Mouse (Mus musculus) embryo, embryonic 10.5 days (tissue): ENCODE measurements at regions not wholly inside any gene's neighbourhood (a gene's known extent, or its start where the extent isn't known, plus 50 kb on each side); places are given as distances from the start of the nearest gene placed in this dataset.
A peak's percentile ranks its signal among the peaks of the same experiment; 100 is the strongest.

ENCODE experiments used
- DNase-seq: peaks from one replicate; pipeline ENCODE4 v3.0.0-alpha.2; 2015; ENCODE audit warnings: low spot score

DNA sequence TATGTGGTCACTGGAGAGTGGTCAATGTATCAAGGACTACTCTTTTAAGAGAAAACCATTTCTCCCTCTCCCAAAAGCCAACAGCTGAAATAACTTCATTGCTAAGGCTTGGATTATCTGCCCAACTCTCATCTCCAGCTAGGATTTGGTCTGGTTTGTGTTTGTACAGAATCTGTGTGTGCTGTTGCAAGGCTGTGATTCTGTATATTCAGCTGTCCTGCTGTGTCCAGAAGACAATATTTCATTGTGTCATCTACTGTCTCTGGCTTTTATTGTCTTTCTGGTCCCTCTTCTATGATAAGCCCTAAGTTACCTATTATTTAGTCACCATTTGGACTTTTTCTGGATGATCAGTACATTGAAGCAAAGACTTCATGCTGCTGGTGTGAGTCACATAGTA, 110.9 kb downstream of the Cenpc1 start:
- DNase-seq, result no peak

DNA sequence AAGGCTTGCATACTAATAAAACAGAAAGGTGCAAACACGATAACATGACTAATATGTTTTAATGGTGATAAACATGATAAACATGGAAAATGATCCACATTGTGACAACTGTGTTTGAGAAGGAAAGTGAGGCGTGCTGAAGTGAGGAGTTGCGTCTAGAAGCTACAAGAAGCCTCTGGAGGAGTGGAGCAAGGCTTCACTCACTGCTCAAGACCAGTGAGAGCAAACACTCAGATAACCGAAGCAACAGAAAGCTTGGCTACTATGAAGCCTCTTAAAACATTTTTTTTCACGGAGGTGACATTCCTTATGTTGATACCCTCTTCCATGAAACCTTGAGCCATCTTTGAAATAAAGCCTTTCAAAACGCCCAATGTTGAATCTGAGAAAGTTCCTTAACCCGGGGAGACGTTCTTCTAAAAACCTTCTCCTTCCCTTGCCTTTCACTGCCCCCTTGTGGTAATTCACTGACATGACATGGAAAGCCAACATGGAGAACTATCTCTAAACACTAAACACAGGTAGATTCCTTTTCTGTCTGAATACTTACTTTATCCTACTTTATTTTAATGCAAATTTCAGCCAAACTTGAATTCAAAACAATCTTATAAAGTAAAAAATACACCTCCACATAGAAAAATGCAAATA, 128.6 kb downstream of the Cenpc1 start:
- DNase-seq, result peak; percentile 85

DNA sequence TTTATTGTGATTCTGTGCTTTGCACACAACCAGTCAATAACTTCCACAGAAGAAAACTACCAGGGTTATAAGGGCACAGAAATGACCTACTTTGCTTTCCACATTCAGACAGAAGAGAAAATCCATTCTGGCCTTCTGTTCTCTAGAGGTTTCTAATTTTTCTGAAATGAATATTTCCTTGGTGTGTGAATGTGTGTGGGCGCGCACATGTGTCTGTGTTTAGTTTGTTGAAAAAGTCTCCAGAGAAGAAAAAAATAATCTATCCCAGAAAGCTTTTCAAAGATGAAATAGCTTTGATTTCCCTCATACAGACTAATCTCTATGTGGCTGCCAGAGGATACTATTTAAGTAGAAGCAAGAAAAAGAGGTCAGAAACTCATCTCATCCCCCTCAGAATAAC, 147.1 kb downstream of the Cenpc1 start:
- no peak for DNase-seq

DNA sequence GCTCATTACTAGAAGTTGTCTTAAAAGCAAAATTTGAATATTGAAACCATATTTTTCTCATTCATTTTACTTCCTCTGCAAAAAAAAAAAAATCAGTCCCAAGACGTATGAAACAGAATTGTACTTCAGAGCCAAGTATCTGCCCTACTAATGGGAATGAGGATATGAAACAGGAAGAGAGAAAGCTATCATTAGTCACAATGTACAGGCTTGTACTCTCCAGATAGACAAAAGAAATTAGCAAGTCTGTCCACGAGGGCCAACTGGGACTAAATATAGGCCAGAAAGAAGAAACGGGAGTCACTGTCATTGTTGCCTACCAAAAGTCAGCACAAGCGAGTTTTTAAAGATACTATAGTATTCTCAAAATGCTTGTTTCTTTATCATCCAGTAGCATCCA, 150.4 kb downstream of the Cenpc1 start:
- no peak for DNase-seq

DNA sequence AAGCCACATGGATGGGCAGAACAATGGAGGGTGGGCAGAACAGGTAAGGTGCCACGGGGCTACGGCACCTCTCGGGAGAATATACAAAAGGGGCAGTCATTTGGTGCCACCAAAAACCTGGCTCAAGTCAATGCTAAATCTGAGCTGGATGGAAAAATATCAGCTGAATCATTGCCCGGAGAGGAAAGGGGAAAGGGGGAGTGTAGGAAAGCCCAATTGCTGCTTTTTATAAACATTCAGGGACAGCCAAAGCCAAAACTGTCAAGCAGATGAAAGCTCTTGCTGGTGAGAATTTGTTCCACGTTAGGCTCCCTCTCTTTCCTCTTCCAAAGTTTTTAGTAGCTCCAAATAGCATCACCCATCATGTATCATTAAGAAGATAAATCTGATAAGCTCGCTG, 168.9 kb downstream of the Cenpc1 start:
- DNase-seq, result no peak

- no peak for DNase-seq
Observed at GRCm38 (mm10) chr5:85895814-85896213, 169.6 kb downstream of the Cenpc1 start.

GRCm38 (mm10) chr5:85870311-85870710, 195.1 kb downstream of the Cenpc1 start:
- DNase-seq, result no peak

GRCm38 (mm10) chr5:85832556-85832955, 232.8 kb downstream of the Cenpc1 start:
- no peak for DNase-seq

GRCm38 (mm10) chr5:85795531-85796197, 269.7 kb downstream of the Cenpc1 start:
- no peak for DNase-seq

GRCm38 (mm10) chr5:85793148-85793547, 272.2 kb downstream of the Cenpc1 start:
- no peak for DNase-seq

DNA sequence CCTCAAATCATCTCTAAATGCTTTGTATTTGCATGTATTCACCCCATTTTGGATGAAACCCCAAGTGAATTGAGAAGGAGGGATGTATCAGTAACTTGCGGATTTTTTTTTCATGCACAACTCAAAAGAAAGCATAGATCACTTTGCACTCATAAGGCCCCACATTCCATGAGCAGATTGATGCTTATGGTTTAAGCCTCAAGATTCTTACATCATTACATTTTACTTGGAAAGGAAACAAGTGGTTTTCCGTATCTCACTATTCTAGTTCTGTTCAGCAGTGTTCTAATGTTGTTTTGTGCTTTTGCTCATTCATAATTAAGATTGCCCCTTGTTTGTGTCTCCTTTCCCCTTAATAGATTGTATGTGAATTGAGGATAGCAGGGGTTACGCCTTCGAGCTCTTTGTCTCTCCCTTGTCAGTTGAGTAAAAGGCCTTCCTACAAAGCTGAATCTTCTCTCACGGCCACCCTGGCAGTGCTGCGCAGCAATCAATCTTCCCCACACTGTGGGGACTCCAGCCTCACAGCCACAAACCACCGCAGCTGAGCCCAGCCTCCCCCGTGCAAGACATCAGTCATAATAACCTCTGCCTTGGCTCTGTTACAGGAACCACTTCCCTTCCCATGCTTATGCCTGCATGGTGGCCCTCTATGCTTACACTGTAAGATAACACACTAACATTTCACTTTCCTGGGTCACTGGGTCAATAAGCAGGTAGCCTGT, 284.5 kb downstream of the Cenpc1 start:
- peak; percentile 54 for DNase-seq

- DNase-seq, result no peak
Observed at GRCm38 (mm10) chr5:85780017-85780416, 285.4 kb downstream of the Cenpc1 start.

GRCm38 (mm10) chr5:85779205-85779604, 286.2 kb downstream of the Cenpc1 start:
- DNase-seq, result no peak

DNA sequence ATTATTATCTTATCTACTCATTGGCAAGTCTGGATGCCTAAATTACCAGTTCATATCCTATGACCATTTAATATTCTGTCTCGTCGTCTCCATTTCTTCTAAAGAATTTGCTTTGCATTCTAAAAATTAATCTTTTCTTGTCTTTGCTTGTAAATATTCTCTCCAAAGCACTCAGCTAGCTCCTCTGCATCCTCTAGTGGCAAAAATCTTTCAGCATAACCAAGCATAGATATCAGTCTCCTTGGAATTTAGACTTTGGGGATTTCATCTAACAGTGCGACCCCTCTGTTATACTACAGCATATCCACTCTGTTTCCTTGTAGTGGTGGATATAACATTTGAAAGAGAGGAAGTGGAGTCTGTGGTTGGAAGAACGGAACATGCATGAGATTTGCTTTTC, 292.7 kb downstream of the Cenpc1 start:
- DNase-seq, result no peak

GRCm38 (mm10) chr5:85772086-85772485, 293.3 kb downstream of the Cenpc1 start:
- no peak for DNase-seq

GRCm38 (mm10) chr5:85767157-85767556, 298.2 kb downstream of the Cenpc1 start:
- no peak for DNase-seq

- no peak for DNase-seq
Observed at GRCm38 (mm10) chr5:85756716-85757115, 308.7 kb downstream of the Cenpc1 start.

GRCm38 (mm10) chr5:85754227-85754626, 311.2 kb downstream of the Cenpc1 start:
- no peak for DNase-seq

- DNase-seq, result no peak
Observed at GRCm38 (mm10) chr5:85753109-85753508, 312.3 kb downstream of the Cenpc1 start.

- no peak for DNase-seq
Observed at GRCm38 (mm10) chr5:85751649-85752048, 313.7 kb downstream of the Cenpc1 start.

DNA sequence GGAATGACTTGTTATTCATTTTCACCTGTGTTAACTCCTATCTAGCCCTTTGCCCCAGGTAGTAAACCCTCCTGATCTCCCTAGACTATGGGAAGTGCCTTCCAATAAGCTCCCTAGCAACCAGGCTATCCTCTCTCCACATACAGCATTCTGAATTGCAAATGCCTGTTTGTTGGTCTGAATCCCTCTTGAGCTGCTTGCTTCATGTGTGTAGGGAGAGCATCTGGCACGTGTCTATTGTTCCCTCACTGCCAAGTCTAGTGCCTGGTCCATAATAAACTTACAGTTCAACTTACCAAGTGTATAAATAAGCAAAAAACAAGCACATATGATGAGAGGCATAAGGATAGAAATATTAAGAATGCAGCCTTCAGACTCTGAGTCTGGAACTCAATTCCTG, 314.5 kb downstream of the Cenpc1 start:
- DNase-seq, result no peak

DNA sequence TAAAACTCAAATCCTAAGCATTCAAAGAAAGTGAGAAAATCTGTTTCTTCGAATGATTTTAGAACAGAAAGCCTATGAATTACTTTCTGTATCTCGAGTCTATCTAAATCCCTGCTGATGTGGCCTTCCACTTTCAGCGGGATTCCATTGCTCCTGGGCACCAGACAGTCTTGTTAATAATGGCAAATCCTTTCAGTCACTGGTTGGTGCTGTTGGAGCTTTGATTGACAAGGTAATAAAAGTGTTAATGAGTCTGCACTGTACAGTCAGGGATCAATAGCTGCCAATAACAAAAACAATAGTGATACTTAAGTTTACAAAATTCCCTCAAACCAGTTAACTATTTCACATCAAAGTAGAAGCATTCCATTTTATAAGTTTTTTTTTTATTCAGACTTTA, 335.8 kb downstream of the Cenpc1 start:
- DNase-seq, result no peak

DNA sequence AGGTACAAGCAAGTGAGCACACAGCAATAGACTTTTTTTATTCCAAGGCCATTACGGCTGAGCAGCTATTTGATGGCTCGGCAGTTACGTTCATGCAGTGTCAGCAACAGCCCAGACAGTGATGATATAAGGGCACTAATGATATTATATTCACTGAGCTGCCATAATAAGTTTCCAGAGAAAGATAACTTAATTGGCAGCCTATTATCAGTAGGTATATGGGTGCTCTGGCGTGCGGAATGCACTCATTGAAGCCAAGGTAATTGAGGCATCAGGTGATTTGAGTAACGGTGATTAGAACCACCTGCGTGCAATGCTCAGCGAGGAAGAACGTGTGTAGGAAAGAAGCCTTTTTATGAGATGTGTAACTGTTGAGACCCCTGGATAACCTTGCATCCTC, 358.0 kb downstream of the Cenpc1 start:
- no peak for DNase-seq
